Mouse (Mus musculus) bone marrow, adult 2 months (tissue): ENCODE data around the gene C2cd4d.

ENCODE experiments used
- CTCF ChIP-seq: fragments of 200-500 bp; IDR thresholded peaks from 2 replicates; pipeline ENCODE4 v1.5.1; 2011; ENCODE audit warnings: low read length, control low read depth; ENCODE audit not compliant: control insufficient read depth, insufficient read depth
- POLR2A ChIP-seq: fragments of 200-500 bp; IDR thresholded peaks from 2 replicates; pipeline ENCODE4 v1.6.1; 2011; ENCODE audit warnings: low read depth, mild to moderate bottlenecking, control low read depth, low read length, borderline replicate concordance; ENCODE audit not compliant: control insufficient read depth

DNA sequence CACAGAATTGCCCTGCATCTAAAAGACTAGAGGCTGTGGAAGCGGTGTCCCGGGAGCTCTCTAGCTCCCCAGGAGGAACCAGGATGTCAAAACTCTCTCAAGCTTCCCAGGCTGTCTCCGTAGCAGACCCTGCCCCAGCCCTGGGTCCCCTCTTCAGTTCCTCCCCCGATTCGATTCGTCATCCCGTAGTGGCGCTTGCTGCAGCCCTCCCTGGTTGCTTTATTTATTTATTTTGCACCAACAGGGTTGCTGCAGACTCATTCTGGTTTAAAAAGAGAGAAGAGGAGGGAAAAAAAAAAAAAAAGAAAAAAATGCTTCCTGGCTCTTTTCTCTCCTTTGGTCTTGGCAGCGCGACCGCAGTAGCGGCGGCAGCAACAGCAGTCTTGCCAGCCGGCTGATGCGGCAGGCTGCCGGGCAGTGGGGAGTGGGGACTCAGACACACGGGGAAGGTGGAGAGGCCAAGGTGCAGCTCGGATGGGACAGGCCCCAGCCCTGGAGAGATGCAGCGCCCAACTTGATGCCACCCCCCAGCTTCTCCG lies 36.8 kb downstream of the C2cd4d start:
- TF ChIP-seq CTCF (no peak), POLR2A (no peak)
